Mouse (Mus musculus) bone marrow macrophage, adult 2 months (primary cell): ENCODE measurements around the gene Myh10.

Source experiments
- CTCF ChIP-seq: IDR thresholded peaks from 2 replicates; pipeline ENCODE4 v1.5.1; 2012; ENCODE audit warnings: low read depth, mild to moderate bottlenecking, low read length, moderate library complexity
- POLR2A ChIP-seq: IDR thresholded peaks from 2 replicates; pipeline ENCODE4 v1.6.1; 2012; ENCODE audit warnings: mild to moderate bottlenecking, low read depth, low read length, borderline replicate concordance

- TF ChIP-seq POLR2A = no peak
- TF ChIP-seq CTCF = no peak
These were observed 43.6 kb upstream of the Myh10 start for GRCm38 (mm10) chr11:68647808-68648207.
